Mouse (Mus musculus) megakaryocyte, embryonic 14.5 days (primary cell): Measurements from ENCODE around the gene Dscam. TPM values are rescaled to one million over a fixed set of nuclear protein-coding genes. Genes with fewer than 3 reads are reported as not detected.

ENCODE experiments used
- H3K27me3 ChIP-seq: replicated peaks from 2 replicates; pipeline ENCODE3; 2012; ENCODE audit warnings: inconsistent platforms
- H3K36me3 ChIP-seq: replicated peaks from 2 replicates; pipeline ENCODE3; 2012; ENCODE audit warnings: low read length, inconsistent platforms, mixed read lengths
- H3K4me1 ChIP-seq: 2 replicates; pipeline ENCODE4 v1.6.1; 2012; ENCODE audit warnings: inconsistent platforms
- H3K4me3 ChIP-seq: replicated peaks from 2 replicates; pipeline ENCODE3; 2012; ENCODE audit warnings: moderate library complexity, mild to moderate bottlenecking, inconsistent platforms
- H3K9me3 ChIP-seq: 2 replicates; pipeline ENCODE4 v1.6.1; 2012; ENCODE audit warnings: inconsistent platforms
- FLI1 ChIP-seq: IDR thresholded peaks from 2 replicates; pipeline ENCODE4 v1.6.1; 2012; ENCODE audit warnings: low read length, inconsistent platforms, mixed read lengths
- GATA1 ChIP-seq: IDR thresholded peaks from 3 replicates; pipeline ENCODE4 v1.6.1; 2012; ENCODE audit warnings: mixed read lengths, low read length, inconsistent platforms, borderline replicate concordance
- polyA plus RNA-seq: library from polyadenylated mRNA; stranded (reverse); fragments of >175 nt; gene quantifications from 2 replicates; pipeline ENCODE4 v1.2.3, GENCODE M21; 2012; ENCODE audit warnings: low replicate concordance; ENCODE audit not compliant: insufficient read depth

Gene Dscam
- polyA plus RNA-seq, 1 experiment, result not detected

DNA sequence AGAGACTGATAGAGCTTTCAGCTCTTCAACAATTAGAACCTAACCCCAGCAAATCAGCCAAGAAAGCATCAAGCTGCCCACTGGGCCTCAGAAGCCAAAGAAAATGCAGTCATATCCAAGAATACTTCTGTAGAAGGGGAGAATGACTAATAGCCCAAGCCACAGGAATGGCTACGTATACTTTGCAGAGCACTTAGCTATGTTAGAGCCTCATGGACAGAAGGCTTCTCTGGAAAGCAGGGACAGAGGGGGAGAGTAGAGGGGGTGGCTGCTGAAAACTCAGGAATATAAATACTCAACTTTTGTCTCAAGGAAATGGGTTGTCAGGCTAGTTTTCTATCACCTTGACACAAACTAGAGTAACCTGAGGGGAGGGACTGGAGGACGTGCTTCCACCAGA is 568.3 kb downstream of the Dscam start:
- no peak for TF ChIP-seq FLI1
- no peak for TF ChIP-seq GATA1

DNA sequence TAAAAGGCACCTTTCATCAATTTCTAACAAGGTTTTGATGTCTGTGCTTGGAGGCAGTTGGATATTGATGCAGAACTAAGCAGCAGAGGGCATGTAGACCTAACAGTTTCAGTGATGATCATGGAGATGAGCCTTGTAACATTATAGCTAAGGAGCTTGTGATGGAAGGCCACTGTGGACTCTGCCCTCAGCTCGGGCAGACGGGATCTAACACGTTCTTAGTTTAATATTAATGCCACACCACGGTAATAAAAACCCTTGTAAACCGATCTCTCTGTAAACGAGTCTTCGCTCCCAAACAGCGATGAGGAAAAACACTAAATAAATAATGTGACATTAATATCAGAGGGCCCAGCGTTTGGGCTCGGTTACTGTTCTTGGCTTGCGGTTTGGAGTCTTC is 569.8 kb downstream of the Dscam start:
- no peaks in the 10 kb centered on the region for H3K27me3 ChIP-seq
- 0 out of 2 replicates have a peak, but pooled peaks cover 2% of the 10 kb centered on the region for H3K9me3 ChIP-seq
- H3K4me3 ChIP-seq, result no peak overlapping the region
- H3K4me1 ChIP-seq, result no peaks in the 10 kb centered on the region
- no peaks in the 10 kb centered on the region for H3K36me3 ChIP-seq
- no peak for TF ChIP-seq FLI1
- TF ChIP-seq GATA1, result no peak

More for the DNA sequence above, 568.3 kb downstream of the Dscam start:
- Histone ChIP-seq H3K36me3 (no peaks in the 10 kb centered on the region), H3K4me1 (no peaks in the 10 kb centered on the region), H3K9me3 (0 out of 2 replicates have a peak, but pooled peaks cover 2% of the 10 kb centered on the region), H3K27me3 (no peaks in the 10 kb centered on the region), H3K4me3 (no peak overlapping the region)

DNA sequence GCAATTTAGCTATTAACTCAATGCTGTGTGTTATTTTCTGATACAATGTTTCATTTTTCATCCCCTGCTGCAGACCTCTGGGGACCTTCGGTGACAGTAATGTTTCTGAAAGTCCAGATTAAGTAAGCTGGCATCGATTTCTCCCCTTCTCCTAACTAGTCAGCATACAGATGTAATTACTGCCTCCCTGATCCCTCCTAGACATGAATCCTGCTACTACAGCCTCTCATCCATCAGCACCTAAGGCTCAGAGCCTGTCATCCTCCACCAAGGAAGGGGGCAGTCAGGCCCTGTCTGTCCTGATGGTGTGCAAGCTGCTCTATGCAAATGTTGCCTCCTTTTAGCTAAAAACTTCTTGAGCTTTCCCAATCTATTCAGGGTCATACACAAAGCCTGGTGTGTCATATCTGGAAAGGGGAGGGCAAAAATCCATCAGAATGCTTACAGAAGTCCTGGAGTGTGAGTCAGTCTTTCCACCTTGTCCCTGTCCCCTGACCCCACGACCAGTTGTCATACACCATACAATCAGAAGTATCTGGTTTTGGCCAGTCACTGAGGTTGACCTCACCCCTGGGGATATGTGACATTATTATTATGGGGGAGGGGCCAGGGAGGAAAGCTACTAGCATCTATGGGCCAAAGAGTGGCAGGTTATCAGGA is 571.0 kb downstream of the Dscam start:
- no peaks in the 10 kb centered on the region for H3K27me3 ChIP-seq
- H3K4me3 ChIP-seq, result no peak overlapping the region
- no peaks in the 10 kb centered on the region for H3K4me1 ChIP-seq
- H3K9me3 ChIP-seq, result peaks cover 2% of the 10 kb centered on the region; the same call in 1 of the 2 replicates
- TF ChIP-seq FLI1, result no peak
- TF ChIP-seq GATA1, result no peak
- no peaks in the 10 kb centered on the region for H3K36me3 ChIP-seq

DNA sequence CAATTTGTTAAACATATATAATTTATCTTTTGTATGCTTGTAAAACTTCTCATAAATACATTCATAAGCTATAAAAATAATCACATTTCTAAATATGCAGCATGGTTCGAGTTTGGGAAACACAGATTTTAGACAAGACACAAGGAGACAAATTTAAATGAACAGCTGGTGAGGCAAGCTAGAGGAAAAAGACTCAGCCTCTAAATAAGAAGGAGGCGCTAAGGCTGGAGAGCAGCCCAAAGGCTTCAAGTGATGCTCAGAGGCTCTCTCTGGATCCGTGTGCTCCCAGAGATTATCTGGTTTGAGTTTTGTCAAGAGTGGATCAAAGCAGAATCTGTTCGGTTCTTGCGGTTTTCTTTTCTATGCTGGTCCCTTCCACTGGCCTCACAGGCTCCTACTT is 594.7 kb downstream of the Dscam start:
- Histone ChIP-seq H3K36me3 (no peaks in the 10 kb centered on the region), H3K27me3 (no peaks in the 10 kb centered on the region), H3K9me3 (no peaks in the 10 kb centered on the region), H3K4me1 (no peaks in the 10 kb centered on the region), H3K4me3 (no peak overlapping the region)
- TF ChIP-seq GATA1 (no peak), FLI1 (no peak)

DNA sequence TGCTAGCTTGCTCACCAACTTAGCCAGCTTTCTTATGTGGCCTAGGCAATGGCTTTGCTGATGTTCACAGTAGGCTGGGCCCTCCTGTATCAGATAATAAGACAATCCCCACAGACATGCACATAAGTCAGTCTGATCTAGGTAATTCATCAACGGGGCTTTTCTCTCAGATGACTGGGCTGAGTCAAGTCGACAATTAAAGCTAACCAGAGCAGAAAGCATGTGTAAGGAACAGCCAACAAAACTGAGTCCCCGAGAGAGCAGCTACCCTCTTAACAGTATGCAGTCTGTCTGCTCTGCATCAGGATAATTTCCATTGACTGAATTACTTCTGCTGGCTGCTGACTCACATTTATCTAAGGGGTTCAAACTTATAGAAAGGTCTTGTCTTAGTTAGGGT is 603.1 kb downstream of the Dscam start:
- Histone ChIP-seq H3K9me3 (no peaks in the 10 kb centered on the region), H3K36me3 (no peaks in the 10 kb centered on the region), H3K4me1 (no peaks in the 10 kb centered on the region), H3K4me3 (no peak overlapping the region), H3K27me3 (no peaks in the 10 kb centered on the region)
- TF ChIP-seq FLI1 (no peak), GATA1 (no peak)

DNA sequence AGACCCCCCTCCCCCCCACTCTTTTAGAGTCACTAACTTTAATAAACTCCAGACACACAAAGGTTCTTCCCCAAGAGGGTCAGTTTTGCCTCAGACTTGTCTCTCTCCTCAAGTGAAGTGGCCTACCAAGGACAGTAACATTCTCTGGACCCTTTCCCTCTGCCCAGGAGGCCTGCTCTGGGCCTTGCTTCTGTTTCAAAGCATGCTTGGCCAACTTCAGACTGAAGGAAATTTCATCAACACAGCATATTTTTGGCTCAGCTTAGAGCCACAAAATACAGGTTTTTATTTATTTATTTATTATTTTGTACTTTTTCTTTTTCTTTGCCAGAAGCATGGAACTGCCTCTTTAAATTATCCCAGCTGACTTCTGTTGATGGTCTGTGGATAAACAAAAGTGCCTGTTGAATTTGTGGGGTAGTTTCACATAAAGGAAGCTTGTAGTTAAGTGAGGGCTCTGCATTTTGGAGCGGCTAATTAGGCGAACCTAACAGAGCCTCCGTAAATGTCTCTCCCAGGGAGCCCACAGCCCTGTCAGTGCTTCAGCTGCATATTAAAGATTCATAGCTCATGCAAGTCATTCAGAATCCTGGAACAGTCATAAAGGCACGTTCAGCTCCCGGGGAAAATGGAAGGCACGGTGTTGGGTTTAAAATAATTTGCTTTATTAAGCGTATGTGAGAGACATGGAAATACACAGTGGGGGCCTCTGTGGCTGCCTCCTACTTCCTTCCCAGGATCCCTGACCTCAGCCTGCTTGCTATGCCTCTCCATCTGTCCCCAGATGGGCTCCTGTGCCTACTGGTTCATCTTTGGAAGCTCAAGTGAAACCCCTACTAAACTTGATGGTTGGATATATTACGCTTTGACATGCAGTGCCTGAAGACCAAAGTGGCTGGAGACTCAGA is 606.9 kb downstream of the Dscam start:
- no peak for TF ChIP-seq GATA1
- no peak for TF ChIP-seq FLI1

DNA sequence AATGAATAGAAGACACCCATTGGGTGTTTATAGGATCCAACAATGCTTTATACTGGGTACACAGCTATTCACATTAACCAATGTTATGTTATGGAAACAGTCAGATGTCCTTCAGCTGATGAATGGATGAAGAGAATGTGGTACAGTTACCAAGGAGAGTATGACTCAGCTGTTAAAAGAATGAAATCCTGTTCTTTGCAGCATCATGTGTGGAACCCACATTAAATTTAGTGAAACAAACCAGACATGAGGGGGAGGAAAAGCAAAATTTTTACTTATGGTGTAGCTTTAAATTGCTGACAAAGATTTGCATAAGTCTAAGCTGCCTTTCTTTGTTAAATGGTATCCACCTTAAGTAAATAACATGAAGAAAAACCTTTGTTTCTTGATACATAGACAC is 610.8 kb downstream of the Dscam start:
- H3K4me3 ChIP-seq, result no peak overlapping the region
- no peaks in the 10 kb centered on the region for H3K9me3 ChIP-seq
- no peak for TF ChIP-seq FLI1
- TF ChIP-seq GATA1, result no peak
- H3K36me3 ChIP-seq, result no peaks in the 10 kb centered on the region
- no peaks in the 10 kb centered on the region for H3K27me3 ChIP-seq
- no peaks in the 10 kb centered on the region for H3K4me1 ChIP-seq

More for the DNA sequence above, 606.9 kb downstream of the Dscam start:
- Histone ChIP-seq H3K27me3 (no peaks in the 10 kb centered on the region), H3K4me1 (no peaks in the 10 kb centered on the region), H3K36me3 (no peaks in the 10 kb centered on the region), H3K9me3 (no peaks in the 10 kb centered on the region), H3K4me3 (no peak overlapping the region)

DNA sequence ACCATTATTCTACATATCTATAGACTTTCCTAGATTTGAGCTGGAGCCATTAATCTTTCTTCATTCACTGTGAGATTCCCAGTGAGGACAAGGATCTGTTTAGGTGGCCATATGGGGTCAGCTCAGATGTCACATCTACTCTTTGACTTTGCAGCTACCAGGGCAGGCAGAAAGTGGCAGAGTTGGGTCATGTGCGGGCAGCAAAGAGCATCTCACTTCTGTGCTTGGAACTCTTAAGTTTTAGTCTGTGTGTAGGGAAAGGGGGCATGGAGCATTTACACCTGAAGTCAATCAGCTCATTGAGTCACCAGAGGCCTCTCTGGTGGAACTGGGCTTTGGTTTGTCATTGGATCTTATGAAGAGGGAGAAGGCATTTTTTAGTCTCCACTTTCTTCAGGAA is 612.2 kb downstream of the Dscam start:
- H3K9me3 ChIP-seq, result no peaks in the 10 kb centered on the region
- no peak overlapping the region for H3K4me3 ChIP-seq
- H3K4me1 ChIP-seq, result no peaks in the 10 kb centered on the region
- TF ChIP-seq FLI1 (no peak), GATA1 (no peak)
- no peaks in the 10 kb centered on the region for H3K36me3 ChIP-seq
- no peaks in the 10 kb centered on the region for H3K27me3 ChIP-seq

DNA sequence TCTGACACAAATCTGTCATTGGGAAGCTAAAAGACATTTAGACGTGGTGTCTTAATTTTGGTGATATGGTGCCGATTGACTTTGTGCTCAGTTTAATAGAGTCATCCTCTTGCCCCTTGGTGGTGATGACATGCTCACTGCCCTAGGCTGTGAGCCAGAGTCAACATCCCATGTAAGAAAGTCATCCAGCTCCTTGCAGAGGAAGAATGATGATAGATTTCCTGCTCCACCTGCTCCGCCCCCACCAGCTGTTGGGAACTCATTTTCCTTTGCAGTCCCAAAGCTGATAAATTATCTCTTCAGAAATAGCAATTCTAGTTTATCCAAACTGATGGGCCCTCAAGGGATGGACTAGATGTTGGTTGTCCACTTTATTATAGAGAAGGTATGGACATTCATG is 613.9 kb downstream of the Dscam start:
- H3K9me3 ChIP-seq, result 0 out of 2 replicates have a peak, but pooled peaks cover 4% of the 10 kb centered on the region
- TF ChIP-seq FLI1 (no peak), GATA1 (no peak)
- H3K4me3 ChIP-seq, result no peak overlapping the region
- H3K27me3 ChIP-seq, result no peaks in the 10 kb centered on the region
- H3K4me1 ChIP-seq, result no peaks in the 10 kb centered on the region
- H3K36me3 ChIP-seq, result no peaks in the 10 kb centered on the region

DNA sequence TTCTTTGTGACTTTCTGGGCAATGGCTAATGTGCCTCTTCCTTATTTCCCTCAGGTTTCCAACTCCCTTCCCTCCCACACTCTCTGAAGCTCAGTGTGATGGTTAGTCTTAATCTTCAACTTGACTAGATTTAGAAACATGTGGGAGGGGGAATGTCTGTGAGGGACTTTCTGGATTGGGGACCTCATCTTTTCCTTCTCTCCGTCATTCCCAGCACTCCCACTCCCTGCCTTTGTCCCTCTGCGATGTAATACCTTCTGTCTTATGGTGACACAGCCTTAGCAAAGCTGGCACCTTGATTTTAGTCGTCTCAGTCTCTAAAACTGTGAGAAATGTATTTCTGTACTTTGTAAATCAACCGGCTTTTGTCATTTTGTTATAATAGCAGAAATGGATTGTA is 615.1 kb downstream of the Dscam start:
- no peaks in the 10 kb centered on the region for H3K4me1 ChIP-seq

More for the DNA sequence above, 615.1 kb downstream of the Dscam start:
- Histone ChIP-seq H3K9me3 (0 out of 2 replicates have a peak, but pooled peaks cover 4% of the 10 kb centered on the region), H3K36me3 (no peaks in the 10 kb centered on the region), H3K4me3 (no peak overlapping the region), H3K27me3 (no peaks in the 10 kb centered on the region)
- TF ChIP-seq GATA1, result no peak
- TF ChIP-seq FLI1, result no peak
